Mouse (Mus musculus) telencephalon, adult 2 months (tissue): ENCODE results near the gene Itga5.

Source experiments
- DNase-seq: peaks from one replicate; pipeline ENCODE4 v3.0.0-alpha.2; 2011; ENCODE audit warnings: low read depth, low spot score

Gene Itga5

DNA sequence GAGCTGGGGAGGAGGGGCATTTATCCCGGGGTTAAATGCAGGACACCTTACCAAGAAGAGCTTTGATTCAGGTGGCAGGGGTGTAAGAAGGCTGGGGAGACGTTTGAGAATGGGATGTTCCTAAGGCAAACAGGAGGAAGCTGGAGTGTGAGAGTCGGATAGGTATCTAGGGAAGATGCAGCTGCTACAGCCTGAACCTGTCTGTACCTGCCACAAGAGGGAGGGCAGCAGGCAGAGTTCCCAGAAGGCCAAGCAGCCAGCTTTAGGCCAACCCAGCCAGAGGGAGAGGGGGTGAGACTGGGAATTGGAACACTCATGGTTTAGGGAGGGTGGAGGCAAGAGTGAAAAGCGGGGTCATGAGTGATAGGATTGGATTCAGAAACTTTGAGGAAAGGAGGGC lies 25.8 kb downstream of the Itga5 start:
- peak; percentile 41 for DNase-seq

DNA sequence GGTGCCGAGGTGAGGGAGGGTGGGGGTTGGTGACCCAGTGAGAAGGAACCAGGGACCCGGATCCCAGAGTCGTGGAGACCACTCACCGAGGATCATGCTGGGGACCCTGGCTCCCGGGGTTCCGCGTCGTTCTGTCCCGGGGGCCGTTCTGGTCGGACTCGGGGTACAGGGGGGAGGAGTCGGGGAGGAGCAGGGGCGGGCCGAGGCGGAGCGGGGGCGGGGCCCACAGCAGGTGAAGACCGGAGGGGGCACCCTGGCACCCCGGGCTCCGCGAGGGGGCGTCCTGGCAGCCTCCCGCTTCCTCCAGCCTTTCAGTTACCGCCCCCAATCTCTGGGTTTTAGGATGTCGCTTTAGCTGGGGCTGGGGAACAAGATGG lies 26.6 kb downstream of the Itga5 start, which contains the start of gene Zfp385a:
TSS of gene Zfp385a (minus strand) at position 133 of the 377 bp plus-strand sequence.
- DNase-seq, result peak; percentile 71

DNA sequence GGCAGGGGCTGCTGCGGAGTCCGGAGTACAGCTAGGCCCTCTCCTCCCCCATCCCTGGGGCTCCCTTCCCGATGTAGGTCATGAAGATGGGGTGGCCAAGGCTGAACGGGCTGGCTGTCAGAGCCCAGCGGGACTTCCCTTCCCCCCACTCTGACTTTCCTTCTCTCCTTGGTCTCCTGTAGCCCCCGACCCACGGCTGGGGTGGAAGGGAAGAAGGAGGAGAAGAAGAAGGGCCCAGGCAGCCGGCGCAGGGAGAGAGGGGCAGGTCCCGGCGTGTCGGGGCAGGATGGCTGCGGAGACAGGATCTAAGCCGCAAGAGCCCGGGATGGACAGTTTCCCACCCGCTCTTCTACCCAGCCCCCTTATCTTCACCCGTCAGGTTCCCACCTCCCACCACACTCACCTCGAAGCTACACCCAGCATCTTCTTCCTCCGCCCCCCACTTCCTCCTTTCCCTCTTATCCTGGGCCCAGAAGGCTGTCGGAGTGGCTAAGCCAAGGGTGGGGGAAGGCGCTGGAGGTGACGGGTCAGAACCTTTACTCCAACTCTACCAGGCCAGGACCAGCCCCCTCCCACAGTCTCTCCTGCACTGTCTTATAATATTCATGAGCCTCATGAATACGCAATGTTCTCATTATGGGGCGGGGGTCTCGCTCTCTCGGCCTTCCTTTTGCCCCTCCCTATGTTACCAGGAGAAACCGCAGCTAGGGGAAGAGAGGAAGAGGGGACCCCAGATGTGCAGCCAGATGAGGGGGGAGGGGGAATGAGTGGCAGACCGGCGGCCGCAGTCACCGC lies 27.2 kb downstream of the Itga5 start:
- no peak for DNase-seq

DNA sequence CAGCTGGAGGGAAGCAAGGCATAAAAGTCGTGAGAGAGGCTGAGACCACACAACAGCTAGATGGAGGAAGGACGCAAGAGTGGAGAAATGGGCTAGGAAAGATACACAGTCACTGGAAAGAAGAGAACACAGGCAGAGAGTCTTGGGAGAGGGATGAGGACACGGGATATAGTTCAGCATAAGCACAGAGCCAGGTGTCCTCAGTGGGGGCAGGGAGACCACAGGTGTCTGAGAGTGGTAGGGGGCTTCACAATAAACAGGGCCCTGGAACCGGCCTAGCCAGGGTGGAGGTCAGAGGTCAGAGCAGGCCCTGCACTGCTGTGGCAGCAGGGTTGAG lies 27.8 kb downstream of the Itga5 start:
- no peak for DNase-seq

DNA sequence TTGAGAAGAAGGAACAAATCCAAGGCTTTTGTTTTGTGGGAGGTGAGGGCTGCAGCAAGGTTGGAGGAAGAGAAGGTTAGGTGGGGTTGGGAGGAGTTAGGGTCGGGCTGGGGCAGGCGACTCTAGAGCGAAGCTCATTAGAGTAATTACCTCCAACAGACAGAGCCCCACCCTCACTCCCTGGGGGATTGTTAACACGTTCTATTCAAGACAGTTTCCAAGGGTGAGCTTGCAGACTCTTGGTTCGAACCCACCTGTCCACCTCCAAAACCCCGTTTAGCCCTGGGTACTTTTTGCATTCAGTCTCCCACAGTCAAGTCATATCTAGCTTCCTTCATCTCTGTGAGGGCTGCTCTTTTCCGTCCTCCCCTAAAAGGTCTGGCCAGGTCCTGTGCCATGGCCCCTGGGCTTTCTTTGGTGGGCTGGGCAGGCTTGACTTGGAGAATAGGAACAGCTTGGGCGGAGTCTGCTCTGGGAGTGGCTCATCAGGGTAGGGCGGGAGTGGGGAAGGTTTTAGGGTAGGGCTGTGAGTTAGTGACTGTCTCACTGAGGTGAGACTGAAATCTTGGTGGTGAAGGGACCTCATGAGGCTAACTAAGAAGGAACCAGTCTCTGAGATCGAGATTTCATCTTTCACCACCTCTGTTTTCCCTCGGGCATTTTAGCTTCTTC lies 29.4 kb downstream of the Itga5 start:
- no peak for DNase-seq

DNA sequence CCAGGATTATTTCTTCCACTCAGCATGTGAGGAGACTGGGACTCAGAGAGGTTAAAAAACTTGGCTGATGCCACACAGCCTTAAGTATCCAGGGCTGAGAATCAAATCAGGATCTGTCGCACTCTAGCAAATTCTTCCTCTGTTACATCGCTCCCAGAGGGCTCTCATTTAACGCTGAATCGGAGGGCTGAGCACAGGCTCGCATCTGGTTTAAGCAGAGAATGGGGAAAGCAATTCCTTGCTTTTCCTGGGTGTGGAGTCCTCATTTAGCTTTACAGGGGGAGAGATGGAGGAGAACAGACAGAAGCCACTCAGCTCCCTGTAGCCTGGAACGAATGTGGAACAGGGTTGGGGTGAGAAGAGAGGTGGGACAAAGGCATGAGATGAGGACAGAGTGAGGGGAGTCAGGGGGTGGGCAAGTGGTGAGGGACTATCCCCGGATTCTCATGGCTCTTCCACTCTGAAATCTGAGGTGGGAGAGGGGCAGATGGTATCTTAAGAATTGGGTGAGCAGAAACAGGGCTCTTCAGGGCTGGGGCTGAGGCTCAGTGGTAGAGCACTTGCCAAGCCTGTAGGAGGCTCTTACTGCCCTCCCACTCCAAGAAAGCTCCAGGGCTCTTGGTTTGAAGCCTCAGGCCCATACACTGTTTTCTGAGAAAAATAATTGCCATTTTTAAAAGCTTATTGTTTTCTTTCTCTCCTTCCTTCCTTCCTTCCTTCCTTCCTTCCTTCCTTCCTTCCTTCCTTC lies 30.9 kb downstream of the Itga5 start:
- no peak for DNase-seq

DNA sequence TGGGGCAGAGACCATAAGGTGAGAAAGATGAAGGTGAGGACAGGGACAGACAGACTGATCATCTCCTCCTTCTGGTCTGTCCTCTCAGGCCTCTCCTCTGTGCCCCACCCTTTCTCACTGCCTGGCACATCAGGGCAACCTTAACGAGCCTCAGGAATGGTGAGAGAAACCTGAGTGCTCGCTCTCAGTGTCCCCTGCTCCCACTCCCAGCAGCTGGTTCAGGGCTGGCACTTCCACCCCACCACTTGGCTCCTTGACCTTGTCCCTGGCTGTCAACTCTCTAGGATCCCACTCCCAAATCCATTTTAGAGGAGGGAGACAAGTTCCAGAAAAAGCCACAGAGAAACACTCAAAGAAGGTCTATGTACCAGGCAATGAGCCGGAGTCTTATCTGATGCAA lies 31.5 kb downstream of the Itga5 start:
- DNase-seq, result no peak

DNA sequence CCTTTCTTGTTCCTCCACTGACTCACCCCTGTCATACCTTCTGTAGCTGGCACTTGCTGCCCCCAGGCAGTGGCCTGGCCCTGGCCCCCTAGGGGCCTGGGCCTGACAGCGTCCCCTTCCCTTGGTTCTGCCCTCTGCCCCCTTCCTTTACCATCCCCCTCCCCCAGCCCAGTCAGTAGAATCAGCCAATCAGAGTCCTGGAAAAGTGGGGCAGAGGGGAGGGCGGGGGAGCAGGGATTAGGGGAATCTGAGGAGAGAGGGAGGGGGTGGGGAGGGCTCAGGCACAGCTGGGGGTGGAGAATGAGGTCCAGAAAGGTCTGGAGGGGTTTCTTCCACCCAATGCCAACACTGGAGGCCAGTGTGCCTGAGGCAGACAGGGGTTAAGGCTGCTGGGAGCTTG lies 32.4 kb downstream of the Itga5 start:
- DNase-seq, result no peak

DNA sequence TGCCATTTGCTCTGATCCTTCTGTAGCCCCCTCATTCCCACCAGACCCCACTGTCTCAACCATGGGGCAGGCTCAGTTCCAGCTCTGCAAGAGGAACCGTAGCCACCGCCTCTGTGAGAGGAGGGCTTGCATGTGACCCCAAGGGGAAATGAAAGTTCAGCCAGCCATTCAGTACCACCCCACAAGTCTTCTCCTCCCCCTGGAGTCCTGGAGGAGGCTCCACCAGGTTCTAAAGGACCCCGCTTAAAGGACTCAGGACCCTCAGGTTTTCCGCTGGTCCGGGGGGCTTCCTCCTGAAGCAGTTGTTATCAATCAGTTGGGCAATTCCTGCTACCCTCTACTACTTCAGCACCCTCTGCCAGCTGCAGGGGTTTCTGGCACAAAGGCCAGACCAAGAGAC lies 32.8 kb downstream of the Itga5 start:
- no peak for DNase-seq

DNA sequence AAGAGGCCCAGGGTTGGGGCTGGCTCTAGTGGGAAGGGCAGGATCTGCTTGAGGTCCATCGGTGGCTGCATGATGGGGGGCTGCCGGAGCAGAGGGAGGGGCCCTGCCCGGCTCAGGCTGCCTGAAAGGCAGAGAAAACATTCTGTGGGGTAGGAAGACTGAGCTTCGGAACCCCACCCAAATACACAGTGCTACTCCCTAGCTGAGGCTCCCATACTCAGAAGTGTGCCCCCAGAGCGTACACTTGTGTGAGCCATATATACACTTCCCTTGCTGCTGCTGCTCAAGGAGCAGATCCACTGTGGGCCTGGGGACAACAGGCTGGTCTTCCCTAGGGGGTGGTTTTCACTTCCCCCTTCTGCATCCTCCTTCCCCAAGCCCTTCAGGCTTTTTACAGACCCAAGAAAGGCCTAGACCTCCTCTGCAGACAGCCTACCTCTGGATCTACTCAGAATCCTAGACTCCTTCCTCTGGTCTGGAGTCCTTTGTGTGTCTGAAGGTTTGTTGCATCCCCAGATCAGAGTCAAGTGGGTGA lies 33.4 kb downstream of the Itga5 start:
- no peak for DNase-seq

DNA sequence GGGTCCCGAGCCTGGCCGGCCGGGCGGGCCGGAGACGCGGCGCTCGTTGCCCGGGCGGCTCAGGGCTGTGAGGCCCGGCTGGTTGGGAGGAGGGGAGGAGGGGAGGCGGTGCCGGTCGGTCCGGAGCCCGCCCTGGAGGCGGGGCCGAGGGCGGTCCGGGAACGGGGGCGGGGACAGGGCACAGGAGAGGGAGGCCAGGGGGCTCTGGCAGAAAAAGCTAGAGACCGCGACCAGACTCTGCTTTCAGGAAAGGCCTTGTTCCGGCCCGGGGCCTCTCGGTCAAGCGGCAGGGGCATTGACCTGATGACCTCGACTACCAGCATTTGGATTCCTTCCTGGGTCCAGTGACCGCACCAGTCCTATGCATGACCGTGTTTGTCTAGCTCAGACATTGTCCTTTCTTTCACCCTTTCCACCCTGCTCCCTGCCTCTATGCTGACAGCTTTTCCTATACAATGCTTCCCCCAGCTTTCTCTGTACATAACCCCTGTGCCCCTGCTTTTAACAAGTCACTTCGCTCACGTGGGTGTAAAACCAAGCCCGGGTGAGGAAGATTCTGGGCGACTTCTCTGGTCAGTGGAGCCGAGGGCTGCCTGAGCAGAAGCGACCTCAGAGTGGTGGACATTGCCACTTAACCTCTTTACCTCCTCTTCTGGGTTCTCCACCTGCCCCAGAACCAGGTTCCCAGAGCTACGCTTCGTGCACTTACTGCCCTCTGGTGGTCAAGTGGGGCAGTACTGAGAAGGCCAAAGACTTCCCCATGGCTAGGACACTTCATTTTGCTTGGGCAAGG lies 42.9 kb downstream of the Itga5 start:
- no peak for DNase-seq

DNA sequence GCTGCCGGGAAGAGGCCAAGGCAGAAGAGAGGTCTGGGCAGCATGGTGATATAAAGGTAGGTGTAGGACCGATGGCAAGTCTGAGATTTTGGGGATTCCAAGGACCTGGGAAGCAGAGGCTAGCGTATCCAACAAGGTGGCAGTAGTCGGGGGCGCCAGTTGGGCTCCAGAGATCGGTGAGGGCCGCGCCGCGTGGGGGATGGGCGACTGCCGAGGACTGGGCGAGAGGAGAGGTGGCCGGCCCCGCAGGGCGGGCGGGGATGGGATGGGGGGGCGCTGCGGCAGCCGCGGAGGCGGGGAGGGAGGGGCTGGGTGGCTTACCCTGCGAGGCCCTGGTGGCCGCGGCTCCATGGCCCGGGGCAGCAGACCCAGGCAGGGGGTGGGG lies 43.5 kb downstream of the Itga5 start:
- DNase-seq, result no peak

DNA sequence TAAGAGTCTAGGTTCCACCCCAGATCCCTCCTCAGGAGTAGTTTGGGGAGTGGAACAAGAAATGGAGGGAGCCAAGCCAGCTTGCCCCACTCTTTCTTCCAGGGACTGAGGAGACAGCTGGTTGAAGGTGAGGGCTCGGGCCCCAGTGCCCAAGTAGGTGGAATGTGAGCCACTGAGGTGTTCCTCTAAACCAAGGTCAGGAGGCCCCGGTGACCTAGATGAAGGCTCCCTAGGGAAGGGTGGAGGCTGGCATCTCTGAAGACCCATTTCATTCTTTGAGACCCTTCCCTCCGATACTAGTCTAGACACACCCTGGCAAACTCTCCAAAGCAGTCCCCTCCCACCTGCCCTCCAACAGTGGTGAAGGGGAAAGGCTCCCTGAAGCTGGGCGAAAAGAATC lies 44.2 kb downstream of the Itga5 start:
- DNase-seq, result no peak

DNA sequence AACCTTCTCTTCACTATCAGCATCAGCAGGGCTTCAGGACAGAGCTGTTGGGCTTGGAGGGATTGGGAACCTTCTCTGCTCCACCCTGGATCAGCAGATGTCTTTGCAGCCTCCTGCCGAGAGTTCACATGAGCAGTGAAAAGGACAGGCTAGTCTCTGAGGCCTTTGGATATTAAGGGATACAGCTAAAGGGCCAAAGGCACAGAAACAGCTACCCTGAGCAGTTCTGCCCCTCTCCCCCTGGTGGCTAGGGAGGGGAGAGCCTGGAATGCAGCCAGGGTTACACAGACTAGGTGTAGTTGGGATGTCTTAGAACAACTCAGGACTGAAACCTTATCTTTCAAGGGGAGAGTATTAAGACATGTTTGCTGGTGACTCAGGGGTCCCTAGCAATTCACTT lies 45.5 kb downstream of the Itga5 start:
- no peak for DNase-seq

DNA sequence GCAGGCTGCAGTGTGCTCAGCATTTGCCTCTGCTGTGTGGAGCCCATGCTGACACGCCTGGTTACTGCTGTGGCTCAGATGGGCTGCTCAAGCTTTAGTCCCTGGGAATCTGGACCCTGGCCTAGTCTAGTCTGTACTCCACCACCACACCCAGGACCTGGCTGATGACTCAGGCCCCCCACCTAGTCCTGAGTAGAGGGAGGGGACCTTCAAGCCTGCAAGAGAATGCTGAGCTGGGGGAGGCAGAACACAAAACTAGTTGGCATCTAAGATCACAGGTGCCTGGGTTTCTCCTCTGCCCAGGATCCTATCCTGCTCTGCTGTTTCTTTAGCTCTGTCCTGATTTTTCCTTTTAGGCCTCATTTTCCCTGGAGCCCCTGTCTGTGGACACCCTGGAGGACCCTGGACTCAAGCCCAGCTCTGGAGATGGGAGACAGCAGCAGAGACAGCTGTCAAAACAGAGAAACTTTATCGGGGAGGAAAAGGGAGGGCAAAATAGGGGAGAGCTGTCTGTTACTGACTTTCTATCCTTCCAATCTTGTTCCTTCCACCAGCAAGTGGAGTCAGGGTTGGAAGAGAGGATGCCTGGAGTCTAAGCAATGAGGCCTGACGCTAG lies 48.3 kb downstream of the Itga5 start:
- no peak for DNase-seq

DNA sequence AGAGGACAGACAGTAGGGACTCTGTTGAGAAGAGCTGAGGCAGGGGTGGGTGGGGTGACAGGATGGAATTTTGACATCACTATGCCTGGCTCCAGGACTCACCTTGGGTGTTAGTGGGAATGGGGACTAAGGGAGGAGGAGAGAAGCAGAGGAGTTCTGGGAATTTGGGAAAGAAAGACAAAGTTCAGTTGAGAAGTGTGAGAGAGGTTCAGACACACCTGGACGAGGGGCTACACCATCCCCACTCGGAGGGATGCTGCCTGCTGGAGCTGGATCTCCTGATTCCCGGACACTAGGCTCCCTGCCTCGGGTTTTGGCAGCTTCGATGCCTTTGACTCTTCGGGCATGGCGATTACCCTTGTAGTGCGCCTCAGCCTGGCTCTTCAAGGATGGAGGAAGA lies 48.8 kb downstream of the Itga5 start:
- DNase-seq, result no peak

DNA sequence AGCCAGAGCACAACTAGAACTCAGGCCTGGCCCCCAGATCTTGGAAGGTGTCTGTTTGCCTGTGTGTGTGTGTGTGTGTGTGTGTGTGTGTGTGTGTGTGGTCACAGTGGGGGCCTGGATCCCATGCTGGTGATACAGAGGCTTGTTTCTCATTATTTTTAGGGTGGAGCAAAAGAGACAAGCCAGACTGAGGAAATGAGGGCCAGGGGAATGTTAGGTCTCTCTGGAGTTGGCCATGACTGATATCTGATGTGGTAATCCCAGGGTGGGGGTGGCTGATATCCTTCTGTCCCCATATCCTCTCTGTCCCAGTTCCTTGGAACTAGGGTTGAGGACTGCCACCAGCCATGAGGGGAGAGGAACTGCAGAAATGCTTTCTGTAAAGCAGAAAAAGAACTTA lies 49.4 kb downstream of the Itga5 start:
- DNase-seq, result no peak

DNA sequence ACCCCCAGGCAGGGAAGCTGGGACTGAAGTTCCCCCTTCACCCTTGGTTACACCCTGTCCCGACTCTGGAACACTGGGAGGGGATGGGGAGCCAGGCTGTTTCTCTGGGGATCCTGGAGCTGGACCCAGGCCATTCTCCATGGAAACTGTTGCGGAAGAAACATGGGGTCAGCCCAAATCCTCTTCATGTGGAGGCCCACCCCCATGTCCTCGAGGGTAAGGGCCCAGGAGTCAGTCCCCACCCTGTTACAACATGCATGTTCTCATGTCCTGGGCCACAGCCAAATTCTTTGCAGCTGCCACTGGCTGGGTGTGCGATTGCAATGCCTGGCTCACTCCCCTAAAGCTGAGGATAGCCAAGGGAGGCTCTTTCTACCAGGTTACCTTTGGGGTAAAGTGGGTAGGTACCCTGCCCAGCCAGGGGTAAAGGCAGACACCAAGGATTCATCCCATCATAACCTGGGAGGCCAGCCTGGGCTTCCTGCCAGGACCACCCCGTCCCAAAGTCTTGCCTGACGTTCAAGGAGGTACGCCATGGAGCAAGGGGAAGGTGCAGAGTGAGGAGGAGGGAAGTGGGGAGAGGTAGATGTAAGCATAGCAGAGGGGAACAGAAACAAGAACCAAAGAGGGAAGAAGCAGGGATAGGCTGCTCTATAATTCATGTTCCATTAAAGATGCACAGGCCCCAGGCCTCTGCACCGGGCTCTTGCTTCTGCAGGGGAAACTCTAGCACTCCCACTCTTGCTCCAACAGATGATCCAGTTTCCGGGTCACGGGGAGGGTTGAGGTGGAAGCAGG lies 50.4 kb downstream of the Itga5 start:
- DNase-seq, result no peak

DNA sequence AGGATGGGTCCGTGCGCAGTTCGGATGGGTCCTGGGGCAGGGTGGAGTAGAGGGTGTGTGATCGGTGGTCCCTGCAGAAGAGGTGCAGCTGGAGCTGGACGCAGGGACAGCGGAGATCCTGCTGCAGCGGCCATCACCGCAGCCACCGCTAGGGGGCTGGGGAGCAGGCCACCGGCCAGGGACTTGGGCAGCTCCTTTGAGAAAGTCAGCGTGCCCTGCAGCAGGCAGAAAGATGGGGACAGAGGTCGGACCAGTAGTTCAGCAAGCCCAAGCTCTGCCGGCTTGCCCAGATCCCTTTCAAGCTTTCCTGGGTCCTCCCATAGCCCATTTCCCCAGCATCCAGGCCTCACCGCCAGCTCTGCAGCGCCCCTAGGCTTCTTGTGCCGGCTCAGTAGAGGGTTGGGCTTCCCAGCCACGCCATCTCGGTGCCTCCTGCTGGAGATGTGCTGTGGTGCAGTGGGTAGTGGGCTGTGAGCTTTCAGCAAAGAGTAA lies 51.5 kb downstream of the Itga5 start:
- no peak for DNase-seq

DNA sequence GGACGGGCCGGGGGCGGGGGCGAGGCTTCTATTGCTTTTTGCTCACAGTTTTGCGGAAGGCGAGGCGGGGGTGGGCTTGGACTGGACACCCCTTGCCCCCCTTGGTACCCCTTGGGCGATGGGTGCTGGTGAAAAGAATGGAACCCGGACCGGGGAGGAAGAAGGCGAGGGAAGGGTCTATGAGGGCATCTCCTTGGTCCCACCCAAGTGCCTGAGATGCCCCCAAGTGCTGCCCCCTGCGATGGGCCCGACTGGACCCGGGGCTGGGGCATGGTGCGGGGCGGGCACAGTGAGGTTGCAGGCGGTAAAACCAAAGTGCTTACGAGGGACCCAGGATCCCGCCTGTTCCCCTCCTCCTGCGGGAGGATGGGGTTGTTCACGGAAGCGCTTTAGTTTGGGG lies 52.4 kb downstream of the Itga5 start:
- no peak for DNase-seq
